Mouse (Mus musculus): ENCODE measurements at regions not wholly inside any gene's neighbourhood (a gene's known extent, or its start where the extent isn't known, plus 50 kb on each side); places are given as distances from the start of the nearest gene placed in this dataset.

DNA sequence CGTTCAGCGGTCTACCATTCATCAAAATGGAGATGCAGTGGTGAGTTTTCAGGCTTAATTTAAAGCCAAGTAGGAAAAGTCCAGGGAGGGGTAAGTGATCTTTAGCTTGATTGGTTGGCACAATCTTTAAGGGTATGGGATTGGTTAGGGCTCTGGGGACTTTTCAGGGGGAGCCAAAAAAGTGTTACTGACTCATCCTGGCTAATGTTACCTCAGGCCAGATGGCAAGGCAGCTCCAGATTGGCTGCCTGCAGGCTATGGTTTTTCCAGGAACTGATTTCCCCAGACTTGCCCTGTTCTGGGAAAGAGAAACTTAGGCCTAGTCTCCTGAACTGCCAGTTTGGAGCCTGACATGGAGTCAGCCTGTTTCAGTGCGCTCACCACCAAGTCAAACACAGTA, 539.6 kb upstream of the Lmcd1 start:
- no peak overlapping the region for H3K27ac ChIP-seq (ENCODE audit: insufficient read depth, low read depth)
- H3K4me3 ChIP-seq (replicated peaks in 1 of 3; ENCODE audit: low read depth in 2 of 3, low read length in 2 of 3, poor library complexity in 1 of 3), result no peak overlapping the region
- H3K36me3 ChIP-seq (replicated peaks in 1 of 2; ENCODE audit: control insufficient read depth in 1 of 2, insufficient read depth in 1 of 2, low read length in 1 of 2), result no peaks in the 10 kb centered on the region
- no peak for TF ChIP-seq SIN3A (IDR thresholded peaks at IDR 0.05; ENCODE audit: low read length)
- H3K4me2 ChIP-seq (ENCODE audit: insufficient read depth, low read depth, poor library complexity, severe bottlenecking), result no peak overlapping the region
- H3K79me2 ChIP-seq (replicated peaks; ENCODE audit: control insufficient read depth, extremely low read depth, insufficient read depth, poor library complexity, severe bottlenecking), result no peaks in the 10 kb centered on the region
- peaks cover 44% of the 10 kb centered on the region for H3K9me3 ChIP-seq (replicated peaks; ENCODE audit: low read length)
- DNase-seq (ENCODE audit: extremely low read depth), result no peak
- H3K27me3 ChIP-seq (replicated peaks), result no peaks in the 10 kb centered on the region
- in situ Hi-C loops (cut with MboI; ENCODE audit: low pct_ligation_motif_present, low pct_unique_long_range_greater_than_20kb, low sequenced_read_pairs), result no loop called here
- H3K9ac ChIP-seq (ENCODE audit: insufficient read depth, low read depth), result no peak overlapping the region
- dilution Hi-C loops (cut with MboI; ENCODE audit: extremely low pct_ligation_motif_present, extremely low pct_unique_long_range_greater_than_20kb, low sequenced_read_pairs), result no loop called here
- H3K4me1 ChIP-seq (ENCODE audit: control insufficient read depth in 1 of 2, insufficient read depth in 2 of 2), result no peaks in the 10 kb centered on the region

- in situ Hi-C loops (cut with MboI; ENCODE audit: low pct_ligation_motif_present, low pct_unique_long_range_greater_than_20kb, low sequenced_read_pairs), result no loop called here
These were observed 534.6 kb upstream of the Lmcd1 start for GRCm38 (mm10) chr6:111738983-111739382.

DNA sequence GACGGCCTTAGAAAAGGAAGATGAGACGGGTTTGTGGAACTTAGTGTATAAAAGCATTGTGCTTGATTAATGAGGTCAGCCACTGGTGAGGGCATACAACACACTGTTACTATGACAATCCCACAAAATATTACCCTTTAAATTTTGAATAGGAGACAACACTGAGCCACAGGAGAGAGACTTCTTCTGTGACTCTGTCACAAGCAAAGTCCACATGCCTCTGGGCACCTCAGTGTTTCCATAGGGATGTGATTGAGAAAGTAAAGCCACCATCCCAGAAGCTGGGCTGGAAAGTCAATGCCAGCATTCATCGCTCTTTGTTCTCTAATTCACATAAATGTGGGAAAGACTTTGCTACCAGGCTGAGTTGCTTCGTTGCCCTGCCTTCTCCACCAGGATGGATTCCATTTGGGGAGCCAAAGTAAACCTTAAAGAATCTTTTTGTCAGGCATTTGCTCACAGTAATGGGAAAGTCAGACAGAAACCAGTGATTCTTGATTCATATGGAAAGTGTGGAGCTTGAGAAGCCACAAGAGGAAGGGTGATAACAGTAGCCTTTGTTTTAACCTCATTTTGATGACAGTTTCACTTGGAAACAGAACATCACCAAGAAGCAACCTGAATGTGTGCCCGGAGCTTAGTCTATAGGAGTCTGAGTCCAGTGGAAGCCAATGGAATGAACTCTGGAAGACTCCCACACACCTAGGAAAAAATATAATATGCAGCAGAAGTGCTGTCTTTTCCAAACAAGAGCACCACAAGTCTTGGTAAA, 491.7 kb upstream of the Lmcd1 start:
- in situ Hi-C loops (cut with MboI; ENCODE audit: low pct_ligation_motif_present, low pct_unique_long_range_greater_than_20kb, low sequenced_read_pairs) (no loop called here), dilution Hi-C loops (cut with MboI; ENCODE audit: extremely low pct_ligation_motif_present, extremely low pct_unique_long_range_greater_than_20kb, low sequenced_read_pairs) (no loop called here)
- Histone ChIP-seq H3K4me3 (replicated peaks in 1 of 3; ENCODE audit: low read depth in 2 of 3, low read length in 2 of 3, poor library complexity in 1 of 3) (no peak overlapping the region), H3K9me3 (replicated peaks; ENCODE audit: low read length) (peaks cover 44% of the 10 kb centered on the region), H3K4me1 (ENCODE audit: control insufficient read depth in 1 of 2, insufficient read depth in 2 of 2) (no peaks in the 10 kb centered on the region), H3K4me2 (ENCODE audit: insufficient read depth, low read depth, poor library complexity, severe bottlenecking) (no peak overlapping the region), H3K9ac (ENCODE audit: insufficient read depth, low read depth) (no peak overlapping the region), H3K27me3 (replicated peaks) (no peaks in the 10 kb centered on the region), H3K36me3 (replicated peaks in 1 of 2; ENCODE audit: control insufficient read depth in 1 of 2, insufficient read depth in 1 of 2, low read length in 1 of 2) (no peaks in the 10 kb centered on the region), H3K27ac (ENCODE audit: insufficient read depth, low read depth) (no peak overlapping the region), H3K79me2 (replicated peaks; ENCODE audit: control insufficient read depth, extremely low read depth, insufficient read depth, poor library complexity, severe bottlenecking) (no peaks in the 10 kb centered on the region)
- TF ChIP-seq SMC3 (IDR thresholded peaks at IDR 0.05; ENCODE audit: low read depth, low read length) (no peak), ZKSCAN1 (IDR thresholded peaks at IDR 0.05; ENCODE audit: borderline replicate concordance, low read depth, low read length) (no peak), POLR2AphosphoS2 (IDR thresholded peaks at IDR 0.05; ENCODE audit: low read depth, low read length) (no peak), IRF4 (IDR thresholded peaks at IDR 0.05; ENCODE audit: low read depth, low read length) (no peak), MAFK (IDR thresholded peaks at IDR 0.05; ENCODE audit: insufficient replicate concordance, low read length) (no peak), NRF1 (IDR thresholded peaks at IDR 0.05; ENCODE audit: low read depth, low read length) (no peak), E2F4 (IDR thresholded peaks at IDR 0.05; ENCODE audit: insufficient replicate concordance, low read depth, low read length) (no peak), RAD21 (IDR thresholded peaks at IDR 0.05; ENCODE audit: low read depth, low read length) (no peak), ELF1 (IDR thresholded peaks at IDR 0.05; ENCODE audit: low read depth, low read length) (no peak), USF1 (IDR thresholded peaks at IDR 0.05; ENCODE audit: low read depth, low read length) (no peak), CHD1 (IDR thresholded peaks at IDR 0.05; ENCODE audit: low read depth, low read length) (no peak), POLR2A (IDR thresholded peaks at IDR 0.05; ENCODE audit: low read depth, low read length) (no peak), RCOR1 (conservative IDR thresholded peaks at IDR 0.05; ENCODE audit: low read depth, low read length) (no peak), MAX (IDR thresholded peaks at IDR 0.05; ENCODE audit: low read length) (no peak), USF2 (conservative IDR thresholded peaks at IDR 0.05; ENCODE audit: low read depth, low read length) (no peak), TCF12 (IDR thresholded peaks at IDR 0.05; ENCODE audit: low read depth, low read length) (no peak), UBTF (IDR thresholded peaks at IDR 0.05; ENCODE audit: low read depth, low read length) (no peak), ZMIZ1 (IDR thresholded peaks at IDR 0.05; ENCODE audit: low read depth, low read length) (no peak), JUN (IDR thresholded peaks at IDR 0.05; ENCODE audit: insufficient read depth, low read depth, low read length) (no peak)
- DNase-seq (ENCODE audit: extremely low read depth), result no peak

More at GRCm38 (mm10) chr6:111738983-111739382, 534.6 kb upstream of the Lmcd1 start:
- no peak overlapping the region for H3K4me2 ChIP-seq (ENCODE audit: insufficient read depth, low read depth, poor library complexity, severe bottlenecking)
- H3K4me3 ChIP-seq (replicated peaks in 1 of 3; ENCODE audit: low read depth in 2 of 3, low read length in 2 of 3, poor library complexity in 1 of 3), result no peak overlapping the region
- H3K9ac ChIP-seq (ENCODE audit: insufficient read depth, low read depth), result no peak overlapping the region
- H3K27me3 ChIP-seq (replicated peaks), result no peaks in the 10 kb centered on the region
- no peak for DNase-seq (ENCODE audit: extremely low read depth)
- dilution Hi-C loops (cut with MboI; ENCODE audit: extremely low pct_ligation_motif_present, extremely low pct_unique_long_range_greater_than_20kb, low sequenced_read_pairs), result no loop called here
- H3K36me3 ChIP-seq (replicated peaks in 1 of 2; ENCODE audit: control insufficient read depth in 1 of 2, insufficient read depth in 1 of 2, low read length in 1 of 2), result no peaks in the 10 kb centered on the region
- peaks cover 37% of the 10 kb centered on the region for H3K9me3 ChIP-seq (replicated peaks; ENCODE audit: low read length)
- H3K27ac ChIP-seq (ENCODE audit: insufficient read depth, low read depth), result no peak overlapping the region
- no peaks in the 10 kb centered on the region for H3K4me1 ChIP-seq (ENCODE audit: control insufficient read depth in 1 of 2, insufficient read depth in 2 of 2)
- no peak for TF ChIP-seq KAT2A (IDR thresholded peaks at IDR 0.05; ENCODE audit: insufficient replicate concordance, low read length)
- TF ChIP-seq CHD1 (IDR thresholded peaks at IDR 0.05; ENCODE audit: low read depth, low read length), result no peak
- H3K79me2 ChIP-seq (replicated peaks; ENCODE audit: control insufficient read depth, extremely low read depth, insufficient read depth, poor library complexity, severe bottlenecking), result no peaks in the 10 kb centered on the region

All from CH12.LX (cell line).